Mouse (Mus musculus) cerebellum, adult 2 months (tissue): ENCODE results near the gene Ttc5.

ENCODE experiments used
- CTCF ChIP-seq: fragments of 200-500 bp; IDR thresholded peaks from 2 replicates; pipeline ENCODE4 v1.5.1; 2011; ENCODE audit warnings: low read depth, mild to moderate bottlenecking, control low read depth, low read length, moderate library complexity, borderline replicate concordance; ENCODE audit not compliant: insufficient read depth
- POLR2A ChIP-seq: fragments of 200-500 bp; IDR thresholded peaks from 2 replicates; pipeline ENCODE4 v1.6.1; 2011; ENCODE audit warnings: low read length, control low read depth, borderline replicate concordance; ENCODE audit not compliant: insufficient read depth

GRCm38 (mm10) chr14:50744994-50745393 lies 40.3 kb downstream of the Ttc5 start, which contains the start of gene Olfr749:
- TF ChIP-seq POLR2A (no peak), CTCF (no peak)
